Mouse (Mus musculus) 3T3-L1 (cell line): ENCODE data around the gene Tmppe.

Experiments
- DNase-seq: peaks from one replicate; pipeline ENCODE4 v3.0.0-alpha.2; 2015; ENCODE audit warnings: low read depth, low spot score

Tmppe gene

GRCm38 (mm10) chr9:114442893-114443292, 42.0 kb downstream of the Tmppe start:
- no peak for DNase-seq

GRCm38 (mm10) chr9:114443351-114443750, 42.4 kb downstream of the Tmppe start:
- no peak for DNase-seq

- DNase-seq, result no peak
Observed at GRCm38 (mm10) chr9:114446887-114447286, 46.0 kb downstream of the Tmppe start.

GRCm38 (mm10) chr9:114448700-114449099, 47.8 kb downstream of the Tmppe start:
- no peak for DNase-seq

GRCm38 (mm10) chr9:114449120-114449754, 48.3 kb downstream of the Tmppe start:
- no peak for DNase-seq

GRCm38 (mm10) chr9:114451615-114452014, 50.7 kb downstream of the Tmppe start:
- DNase-seq, result no peak

GRCm38 (mm10) chr9:114452418-114452817, 51.5 kb downstream of the Tmppe start:
- DNase-seq, result no peak

- DNase-seq, result no peak
Observed at GRCm38 (mm10) chr9:114455420-114455819, 54.5 kb downstream of the Tmppe start.
